Mouse (Mus musculus) forebrain, embryonic 16.5 days (tissue): Measurements from ENCODE around the gene Spag9. TPM values are rescaled to one million over a fixed set of nuclear protein-coding genes. Genes with fewer than 3 reads are reported as not detected.

ENCODE experiments used
- polyA plus RNA-seq: library from polyadenylated mRNA; unstranded; fragments of >200 nt; fragmentation: Nextera tagmentation; extraction: Ambion mirVana; gene quantifications from 2 replicates; pipeline ENCODE4 v1.2.1, GENCODE M21; 2015

Gene Spag9
- polyA plus RNA-seq, 1 experiment from 2014 or later = 99.1 TPM

Other genes with a start within 250 kb of the Spag9 start
- gene Utp18, start 110.3 kb upstream of the Spag9 start, polyA plus RNA-seq = 32.9 and 34.8 TPM in 2 replicates
- 39.6 and 44.1 TPM in 2 replicates for gene Mbtd1, start 110.2 kb upstream of the Spag9 start, polyA plus RNA-seq
- 86.5 and 106 TPM in 2 replicates for gene Nme2, start 39.8 kb upstream of the Spag9 start, polyA plus RNA-seq
- 347 and 368 TPM in 2 replicates for gene Gm20390, start 27.8 kb upstream of the Spag9 start, polyA plus RNA-seq
- gene Nme1, start 27.6 kb upstream of the Spag9 start, polyA plus RNA-seq = 267 and 357 TPM in 2 replicates
- 35.1 and 46.0 TPM in 2 replicates for gene Tob1, start 215.4 kb downstream of the Spag9 start, polyA plus RNA-seq
- gene Wfikkn2, start 249.9 kb downstream of the Spag9 start, polyA plus RNA-seq = 3.5 and 5.3 TPM in 2 replicates